Mouse (Mus musculus) central nervous system, embryonic 14 days (tissue): ENCODE measurements around the gene Clk4. TPM values are rescaled to one million over a fixed set of nuclear protein-coding genes. Genes with fewer than 3 reads are reported as not detected.

Source experiments
- polyA plus RNA-seq: library from polyadenylated mRNA; depleted of rRNA; stranded (reverse); fragments of >200 nt; gene quantifications from 2 replicates; pipeline ENCODE4 v1.2.3, GENCODE M21; 2012; rRNA removed

Gene Clk4
- polyA plus RNA-seq: 187 and 206 TPM in 2 replicates

GRCm38 (mm10) chr11:51261680-51262219 lies at the start of gene Clk4:
Gene Clk4 (plus strand): TSS chr11:51261730.

GRCm38 (mm10) chr11:51220308-51220707 lies 41.2 kb upstream of the Clk4 start, which contains the start of gene Gm12569:
Gene Gm12569 (plus strand): TSS chr11:51220473.

GRCm38 (mm10) chr11:51262342-51263285 lies 1.1 kb downstream of the Clk4 start, which contains the start of gene BC049762:
Gene BC049762 (minus strand): TSS chr11:51263046.

GRCm38 (mm10) chr11:51289564-51290041 lies 28.1 kb downstream of the Clk4 start, which contains the start of gene Col23a1:
Gene Col23a1 (plus strand): TSS chr11:51289920.

Other genes starting within 250 kb of the Clk4 start
- not detected in 2 replicates for gene Olfr54, start 247.5 kb upstream of the Clk4 start, polyA plus RNA-seq
- not detected in 2 replicates for gene Olfr1375, start 213.6 kb upstream of the Clk4 start, polyA plus RNA-seq
- gene Zfp354a, start 202.5 kb upstream of the Clk4 start, polyA plus RNA-seq: 11.5 and 12.7 TPM in 2 replicates
- gene Gm12569, start 41.3 kb upstream of the Clk4 start, polyA plus RNA-seq: not detected in 2 replicates
- 0.10 and 0.21 TPM in 2 replicates for gene BC049762, start 1.3 kb downstream of the Clk4 start, polyA plus RNA-seq
- gene Col23a1, start 28.2 kb downstream of the Clk4 start, polyA plus RNA-seq: 7.0 and 12.8 TPM in 2 replicates